Mouse (Mus musculus): Measurements from ENCODE around the gene Per1.

Gene Per1

GRCm38 (mm10) chr11:69094697-69095429, at the start of gene Per1:
TSS of gene Per1 (plus strand) at chr11:69095217.
- peak; percentile 100 for DNase-seq (ENCODE audit: low spot score in 2 of 2)

GRCm38 (mm10) chr11:69045531-69046394, 49.3 kb upstream of the Per1 start, which contains the start of gene Aurkb:
TSS of gene Aurkb (plus strand) at chr11:69045647.
- DNase-seq (ENCODE audit: low spot score in 2 of 2) = peak; percentile 71 to 76

- DNase-seq (ENCODE audit: low spot score in 2 of 2) = no peak
Observed at GRCm38 (mm10) chr11:69046395-69046774, 48.6 kb upstream of the Per1 start.

- no peak for DNase-seq (ENCODE audit: low spot score in 2 of 2)
Observed at GRCm38 (mm10) chr11:69047592-69047991, 47.4 kb upstream of the Per1 start.

- DNase-seq (ENCODE audit: low spot score in 2 of 2) = no peak
Observed at GRCm38 (mm10) chr11:69048151-69048550, 46.9 kb upstream of the Per1 start.

DNA sequence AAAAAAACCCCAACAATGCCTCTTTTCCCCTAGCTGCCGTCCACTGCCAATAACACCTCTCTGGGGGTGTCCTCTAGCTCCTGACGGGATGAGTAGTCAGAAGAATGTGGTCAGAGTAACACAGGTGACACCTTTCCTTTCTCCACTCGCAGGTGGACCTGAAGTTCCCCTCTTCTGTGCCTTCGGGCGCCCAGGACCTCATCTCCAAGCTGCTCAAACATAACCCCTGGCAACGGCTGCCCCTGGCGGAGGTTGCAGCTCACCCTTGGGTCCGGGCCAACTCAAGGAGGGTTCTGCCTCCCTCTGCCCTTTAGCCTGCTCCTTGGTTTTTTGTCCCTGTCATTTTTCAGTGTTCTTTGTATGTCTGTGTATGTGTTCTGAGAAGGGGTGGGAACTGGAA, 44.3 kb upstream of the Per1 start:
- no peak for DNase-seq (ENCODE audit: low spot score in 2 of 2)

GRCm38 (mm10) chr11:69051771-69052170, 43.2 kb upstream of the Per1 start:
- no peak for DNase-seq (ENCODE audit: low spot score in 2 of 2)

DNA sequence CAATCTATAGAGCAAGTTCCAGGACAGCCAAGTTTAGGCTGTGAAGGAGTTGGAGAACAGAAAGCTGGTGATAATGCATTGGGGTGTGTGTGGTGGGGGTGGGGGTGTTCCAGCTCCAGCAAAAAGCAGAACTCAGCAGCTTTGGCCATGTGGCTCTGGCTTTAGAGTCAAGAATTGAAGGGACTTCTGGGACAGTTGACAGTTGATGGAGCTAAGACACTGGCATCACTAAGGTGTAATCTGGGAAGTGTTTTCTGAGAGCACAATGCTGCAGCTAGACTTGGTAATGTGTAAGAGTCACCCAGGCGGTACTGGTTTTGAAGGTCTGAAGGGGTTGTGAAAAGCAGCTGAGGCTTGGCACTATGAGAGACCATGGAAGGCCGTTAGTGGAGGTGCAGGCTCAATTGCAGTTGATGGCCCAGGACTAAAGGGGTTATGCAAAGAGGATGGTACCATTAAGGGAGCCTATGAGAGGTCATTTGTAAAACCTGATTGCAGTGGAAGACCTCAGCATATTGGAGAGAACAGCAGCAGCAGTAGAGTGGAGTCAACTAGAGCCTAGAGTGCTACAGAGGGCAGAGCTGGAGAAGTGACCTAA, 42.1 kb upstream of the Per1 start:
- DNase-seq (ENCODE audit: low spot score in 2 of 2) = no peak

DNA sequence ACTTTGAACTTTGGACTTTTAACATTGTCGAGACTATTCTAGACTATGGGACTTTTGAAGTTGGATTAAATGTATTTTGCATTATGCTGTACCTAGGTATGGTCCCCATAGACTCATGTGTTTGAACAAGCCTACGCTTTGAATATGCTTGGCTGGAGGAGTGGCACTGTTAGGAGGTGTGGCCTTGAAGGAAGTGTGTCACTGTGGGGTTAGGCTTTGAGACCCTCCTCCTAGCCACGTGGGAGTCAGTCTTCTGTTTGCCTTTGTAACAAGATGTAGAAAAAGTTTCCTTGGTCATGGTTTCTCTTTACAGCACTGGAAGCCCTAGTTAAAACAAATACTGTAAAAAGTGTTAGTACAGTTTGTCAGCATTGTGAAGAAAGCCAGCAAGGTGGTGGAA, 41.2 kb upstream of the Per1 start:
- DNase-seq (ENCODE audit: low spot score in 2 of 2) = no peak

DNA sequence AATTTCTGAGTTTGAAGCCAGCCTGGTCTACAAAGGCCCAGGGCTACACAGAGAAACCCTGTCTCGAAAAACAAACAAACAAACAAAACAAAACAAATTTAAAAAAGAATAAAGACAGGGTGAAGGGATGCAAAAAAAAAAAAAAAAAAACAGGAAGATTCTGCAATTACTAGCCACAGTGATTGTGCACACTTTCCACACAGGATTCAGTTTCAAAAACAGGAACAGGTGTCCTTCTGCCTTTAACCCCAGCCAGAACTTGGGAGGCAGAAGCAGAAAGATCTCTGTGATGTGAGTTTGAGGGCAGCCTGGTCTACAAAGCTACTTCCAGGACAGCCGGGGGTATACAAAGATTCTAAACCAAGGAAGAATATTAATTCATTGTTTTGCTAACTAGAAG, 36.8 kb upstream of the Per1 start:
- no peak for DNase-seq (ENCODE audit: low spot score in 2 of 2)

DNA sequence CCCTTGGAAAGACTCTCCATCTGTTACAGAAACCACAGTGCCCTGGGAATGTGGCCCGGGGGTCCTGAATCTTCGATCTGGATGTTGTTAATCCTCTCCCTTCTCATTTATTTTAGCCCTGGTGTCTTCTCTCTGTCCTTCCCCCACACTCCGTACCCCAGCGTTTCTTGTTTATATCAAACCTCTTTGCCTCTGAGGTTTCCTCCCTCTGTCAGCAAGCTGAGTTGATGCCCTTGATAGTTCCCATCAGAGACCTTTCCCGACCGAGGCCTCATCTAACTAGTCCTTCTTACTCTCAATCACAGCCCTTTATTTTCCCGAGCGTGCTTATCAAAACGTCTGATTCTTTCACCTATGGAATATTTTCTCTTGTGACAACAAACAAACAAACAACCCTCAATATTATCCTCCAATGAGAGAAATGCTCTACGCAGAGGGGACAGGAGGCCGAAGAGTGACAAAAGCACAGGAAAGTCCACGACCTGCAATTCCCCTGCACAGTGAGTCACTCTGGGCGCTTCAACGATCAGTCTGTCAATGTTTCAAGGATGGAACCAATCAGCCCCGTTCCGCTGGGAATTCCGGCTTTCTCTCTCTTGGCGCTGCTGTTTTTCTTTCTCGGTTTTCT, 36.2 kb upstream of the Per1 start:
- DNase-seq (ENCODE audit: low spot score in 2 of 2) = no peak

GRCm38 (mm10) chr11:69059357-69059974, 35.6 kb upstream of the Per1 start, which contains the start of gene Borcs6:
TSS of gene Borcs6 (plus strand) at chr11:69059717.
- DNase-seq (ENCODE audit: low spot score in 2 of 2) = peak; percentile 92 to 94

DNA sequence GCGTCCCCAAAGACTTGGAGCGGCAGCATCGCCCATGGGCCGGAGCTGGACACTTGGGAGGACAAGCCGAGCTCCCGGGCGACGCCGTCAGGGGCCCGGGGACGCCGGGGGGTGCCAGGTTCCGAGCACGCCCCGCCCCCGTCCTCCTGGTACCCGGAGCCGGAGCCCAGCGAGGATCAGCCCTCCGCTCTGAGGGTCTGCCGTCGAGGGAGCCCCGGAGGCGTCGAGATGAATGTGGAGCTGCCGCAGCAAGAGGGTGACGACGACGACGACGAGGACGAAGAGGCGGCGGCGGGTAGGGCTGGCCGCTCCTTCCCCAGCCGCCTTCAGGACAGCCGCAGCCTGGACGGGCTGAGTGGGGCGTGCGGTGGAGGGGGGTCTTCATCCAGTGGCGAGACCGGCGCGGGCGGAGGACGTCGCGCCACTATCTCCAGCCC, 35.0 kb upstream of the Per1 start:
- no peak for DNase-seq (ENCODE audit: low spot score in 2 of 2)

DNA sequence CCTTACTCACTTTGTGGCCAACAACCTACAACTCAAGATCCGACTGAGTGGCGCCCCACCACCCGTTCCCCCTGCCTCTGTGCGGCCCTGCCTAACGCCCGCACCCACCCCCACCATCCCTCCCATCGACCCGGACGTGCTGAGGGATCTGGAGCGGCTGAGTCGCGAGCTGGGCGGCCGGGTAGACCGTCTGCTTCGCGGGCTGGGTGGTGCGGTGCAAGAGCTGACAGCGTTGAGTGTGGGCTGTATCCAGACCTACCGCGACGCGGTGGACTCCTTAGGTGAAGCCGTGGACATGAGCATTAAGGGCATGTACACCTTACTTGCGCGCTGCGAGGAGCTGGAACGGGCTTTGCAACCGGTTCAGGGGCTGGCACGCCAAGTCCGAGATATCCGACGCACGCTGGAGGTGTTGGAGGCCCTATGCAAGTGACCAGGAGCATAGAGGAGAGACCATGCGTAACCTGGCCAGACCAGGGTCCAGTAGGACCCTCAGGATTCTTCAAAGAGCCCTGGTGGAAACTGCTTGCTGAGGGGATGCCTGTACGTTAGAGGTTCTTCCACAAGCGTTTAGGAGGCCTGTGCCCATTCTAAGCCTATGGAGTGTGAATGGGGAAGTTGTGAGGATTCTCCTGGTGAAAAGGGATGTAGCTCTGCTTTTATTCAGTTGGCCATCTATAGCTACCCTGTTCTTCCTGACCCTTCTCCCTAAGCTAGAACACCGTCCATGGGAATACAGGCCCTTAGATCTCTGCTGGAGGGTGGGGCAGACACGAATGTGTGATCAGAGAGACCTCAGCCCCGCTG, 34.4 kb upstream of the Per1 start:
- DNase-seq (ENCODE audit: low spot score in 2 of 2) = no peak

GRCm38 (mm10) chr11:69061255-69061912, 33.6 kb upstream of the Per1 start:
- DNase-seq (ENCODE audit: low spot score in 2 of 2) = no peak

DNA sequence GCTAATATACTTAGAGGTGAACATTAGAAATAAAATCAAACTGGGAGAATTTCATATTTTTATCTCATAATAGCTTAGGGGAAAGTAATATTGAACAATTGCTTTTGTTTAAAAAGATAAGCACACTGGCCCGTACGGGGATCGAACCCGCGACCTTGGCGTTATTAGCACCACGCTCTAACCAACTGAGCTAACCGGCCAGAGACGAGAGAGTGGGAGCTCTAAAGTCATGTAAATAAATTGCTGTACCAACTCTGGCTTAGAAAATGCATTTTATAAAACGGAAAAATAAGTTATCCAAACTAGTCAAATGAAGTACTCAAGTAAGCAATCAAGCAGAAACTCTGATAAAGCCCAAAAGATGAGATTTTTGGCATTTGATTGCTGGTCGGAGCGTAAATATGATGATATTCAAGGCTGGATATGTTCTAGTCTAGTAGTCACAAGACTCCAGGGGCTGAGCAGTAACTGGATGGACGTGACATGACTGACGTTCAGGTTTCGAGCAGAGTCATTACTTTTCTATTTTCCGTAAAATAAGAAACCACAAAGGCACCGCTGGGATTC, 32.7 kb upstream of the Per1 start:
- peak; percentile 84 to 85 for DNase-seq (ENCODE audit: low spot score in 2 of 2)

DNA sequence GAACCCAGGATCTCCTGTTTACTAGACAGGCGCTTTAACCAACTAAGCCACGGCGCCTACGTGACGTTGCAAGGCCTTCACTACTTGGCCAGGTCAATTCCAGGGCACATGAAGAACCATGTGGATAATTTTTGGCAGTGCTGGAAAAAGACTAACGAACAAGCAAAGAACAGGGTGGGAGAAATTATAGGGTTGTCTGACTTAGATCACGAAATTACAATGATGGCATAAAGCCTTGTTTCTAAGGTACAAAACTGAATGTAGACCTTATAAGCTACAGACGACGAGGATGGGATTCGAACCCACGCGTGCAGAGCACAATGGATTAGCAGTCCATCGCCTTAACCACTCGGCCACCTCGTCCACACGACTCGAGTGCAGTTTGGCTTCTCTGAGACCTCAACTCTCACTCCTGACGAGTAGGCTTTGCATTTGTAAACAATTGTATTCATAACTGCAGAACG, 32.2 kb upstream of the Per1 start:
- DNase-seq (ENCODE audit: low spot score in 2 of 2) = peak; percentile 97 to 98

- peak; percentile 82 to 84 for DNase-seq (ENCODE audit: low spot score in 2 of 2)
Observed at GRCm38 (mm10) chr11:69063413-69064201, 31.4 kb upstream of the Per1 start.

Data from natural killer cell, adult 2 months (primary cell).